Mouse (Mus musculus) spleen, postnatal 4 days (tissue): ENCODE measurements around the gene Tmem247.
A peak's percentile ranks its signal among the peaks of the same experiment; 100 is the strongest.

ENCODE experiments used
- DNase-seq, 2 experiments: peaks; one replicate each; pipeline ENCODE4 v3.0.0; 2022; ENCODE audit warnings: low spot score in 2 of 2

The Tmem247 gene

GRCm38 (mm10) chr17:86962894-86963585 is 45.9 kb downstream of the Tmem247 start, which contains the start of gene Rhoq:
Gene Rhoq, plus strand, starts transcription at chr17:86963082.
- DNase-seq = peak; percentile 75 to 85

- DNase-seq = peak in 1 of 2 experiments; percentile 71
Observed at GRCm38 (mm10) chr17:86963586-86963902, 46.4 kb downstream of the Tmem247 start.

- DNase-seq = no peak
Observed at GRCm38 (mm10) chr17:86964041-86964440, 46.9 kb downstream of the Tmem247 start.

GRCm38 (mm10) chr17:86964502-86964901 is 47.4 kb downstream of the Tmem247 start:
- peak in 1 of 2 experiments; percentile 32 for DNase-seq

GRCm38 (mm10) chr17:86965121-86965520 is 48.0 kb downstream of the Tmem247 start:
- DNase-seq = no peak

GRCm38 (mm10) chr17:86966040-86966439 is 48.9 kb downstream of the Tmem247 start:
- no peak for DNase-seq

GRCm38 (mm10) chr17:86967048-86967447 is 49.9 kb downstream of the Tmem247 start:
- no peak for DNase-seq

- DNase-seq = no peak
Observed at GRCm38 (mm10) chr17:86967536-86968525, 50.7 kb downstream of the Tmem247 start.

- no peak for DNase-seq
Observed at GRCm38 (mm10) chr17:86968581-86968980, 51.4 kb downstream of the Tmem247 start.

GRCm38 (mm10) chr17:86969582-86969981 is 52.4 kb downstream of the Tmem247 start:
- DNase-seq = peak; percentile 65 to 73

GRCm38 (mm10) chr17:86970026-86970750 is 53.0 kb downstream of the Tmem247 start:
- peak in 1 of 2 experiments; percentile 60 for DNase-seq

- peak in 1 of 2 experiments; percentile 58 for DNase-seq
Observed at GRCm38 (mm10) chr17:86971036-86971435, 53.9 kb downstream of the Tmem247 start.

GRCm38 (mm10) chr17:86971860-86972259 is 54.7 kb downstream of the Tmem247 start:
- no peak for DNase-seq
